Mouse (Mus musculus) liver, embryonic 14.5 days (tissue): ENCODE results near the gene Dlx6. TPM values are rescaled to one million over a fixed set of nuclear protein-coding genes. Genes with fewer than 3 reads are reported as not detected.
A peak's percentile ranks its signal among the peaks of the same experiment; 100 is the strongest.

ENCODE experiments used
- ATAC-seq: fragments of 200-750 bp; cut with Nextera tagmentation; 2 replicates; pipeline ENCODE4 v1.8.0; 2017; ENCODE audit warnings: moderate number of reproducible peaks, mild to moderate bottlenecking, moderate library complexity; ENCODE audit not compliant: insufficient read depth
- DNase-seq, 3 experiments: peaks; one replicate each; pipeline ENCODE4 v3.0.0-alpha.2; 2012 to 2013; ENCODE audit warnings: low read depth in 3 of 3, low spot score in 3 of 3
- H3K27ac ChIP-seq: fragments of 300-500 bp; sonication (generic); 2 replicates; pipeline ENCODE4 v1.5.1; 2014; ENCODE audit warnings: moderate library complexity, mild to moderate bottlenecking, control low read depth, inconsistent platforms
- H3K27me3 ChIP-seq: fragments of 300-500 bp; sonication (generic); 2 replicates; pipeline ENCODE4 v1.6.1; 2014; ENCODE audit warnings: mild to moderate bottlenecking, low read length, moderate library complexity; ENCODE audit not compliant: control insufficient read depth, insufficient read depth
- H3K36me3 ChIP-seq: fragments of 300-500 bp; sonication (generic); replicated peaks from 2 replicates; pipeline ENCODE4 v1.6.1; 2014; ENCODE audit warnings: low read depth; ENCODE audit not compliant: control insufficient read depth, insufficient read depth
- H3K4me1 ChIP-seq, 2 experiments: fragments of 200-500 bp in 1 of 2; fragments of 300-500 bp in 1 of 2; sonication (generic) in 1 of 2; replicated peaks; 2 replicates each; pipeline ENCODE4 v1.6.1; 2012 to 2014; ENCODE audit warnings: antibody characterized with exemption in 1 of 2, inconsistent platforms in 1 of 2, low read length in 1 of 2; ENCODE audit not compliant: control insufficient read depth in 2 of 2, insufficient read depth in 2 of 2
- H3K4me2 ChIP-seq: fragments of 300-500 bp; sonication (generic); 2 replicates; pipeline ENCODE4 v1.6.1; 2014; ENCODE audit warnings: low read depth, mild to moderate bottlenecking, control low read depth, moderate library complexity
- H3K4me3 ChIP-seq, 2 experiments: fragments of 200-500 bp in 1 of 2; fragments of 300-500 bp in 1 of 2; sonication (generic) in 1 of 2; 2 replicates each; pipeline ENCODE4 v1.5.1; 2012 to 2014; ENCODE audit warnings: low read depth in 2 of 2, low read length in 2 of 2, mild to moderate bottlenecking in 2 of 2, control low read depth in 1 of 2, inconsistent platforms in 1 of 2, moderate library complexity in 1 of 2; ENCODE audit not compliant: insufficient read depth in 1 of 2
- H3K9ac ChIP-seq: fragments of 300-500 bp; sonication (generic); replicated peaks from 2 replicates; pipeline ENCODE4 v1.6.1; 2014; ENCODE audit warnings: mild to moderate bottlenecking, control low read depth, moderate library complexity
- H3K9me3 ChIP-seq: fragments of 300-500 bp; sonication (generic); 2 replicates; pipeline ENCODE4 v1.6.1; 2016; ENCODE audit warnings: low read length, mixed read lengths; ENCODE audit not compliant: control insufficient read depth
- CTCF ChIP-seq: IDR thresholded peaks from 2 replicates; pipeline ENCODE4 v1.5.1; 2016; ENCODE audit warnings: antibody characterized with exemption, low read depth, control low read depth
- EP300 ChIP-seq: IDR thresholded peaks from 2 replicates; pipeline ENCODE4 v1.6.1; 2016; ENCODE audit warnings: antibody characterized with exemption, low read depth
- WGBS: fragments of 180-500 bp; shearing (Covaris S2); extraction: QIAGEN DNeasy Blood & Tissue Kit; methylation state at CpG from one replicate; pipeline ENCODE4 v1.1.7; 2014; ENCODE audit not compliant: insufficient replicate concordance; 5-methylcytosine and 5-hydroxymethylcytosine counted together
- polyA plus RNA-seq, 2 experiments: library from polyadenylated mRNA; depleted of rRNA in 1 of 2; stranded (reverse) in 1 of 2; unstranded in 1 of 2; fragments of >200 nt; fragmentation: Nextera tagmentation in 1 of 2; extraction: Ambion mirVana in 1 of 2; gene quantifications; 2 replicates each; pipeline versions ENCODE4 v1.2.1 to v1.2.3; 2012 to 2014

Gene Dlx6
- polyA plus RNA-seq (2012; rRNA removed) (0.01 TPM in 1 of 2 replicates, not detected in the other), polyA plus RNA-seq (2014; fragmentation: Nextera tagmentation; extraction: Ambion mirVana) (not detected in 2 replicates)

- under 1% methylated on average over 48 of the region's 52 CpGs for WGBS
- no peak for DNase-seq
- ATAC-seq: no peak
- Histone ChIP-seq H3K4me3 (peak within 1 kb of the TSS in 1 of 2 experiments; percentile 6; a peak in 1 of 4 replicates), H3K9me3 (no peaks in the 10 kb centered on the region), H3K9ac (no peak within 1 kb of the TSS), H3K4me2 (peak within 1 kb of the TSS; percentile 22; the same call in 1 of the 2 replicates), H3K27ac (no peak within 1 kb of the TSS), H3K36me3 (no peaks in the 10 kb centered on the region), H3K4me1 (no peaks in the 10 kb centered on the region), H3K27me3 (peaks cover 91% of the 10 kb centered on the region)
- TF ChIP-seq EP300: no peak
- TF ChIP-seq CTCF: no peak
These were observed at the start of gene Dlx6 for GRCm38 (mm10) chr6:6863160-6863870. Dlx6 (plus strand) TSS chr6:6863334.

DNA sequence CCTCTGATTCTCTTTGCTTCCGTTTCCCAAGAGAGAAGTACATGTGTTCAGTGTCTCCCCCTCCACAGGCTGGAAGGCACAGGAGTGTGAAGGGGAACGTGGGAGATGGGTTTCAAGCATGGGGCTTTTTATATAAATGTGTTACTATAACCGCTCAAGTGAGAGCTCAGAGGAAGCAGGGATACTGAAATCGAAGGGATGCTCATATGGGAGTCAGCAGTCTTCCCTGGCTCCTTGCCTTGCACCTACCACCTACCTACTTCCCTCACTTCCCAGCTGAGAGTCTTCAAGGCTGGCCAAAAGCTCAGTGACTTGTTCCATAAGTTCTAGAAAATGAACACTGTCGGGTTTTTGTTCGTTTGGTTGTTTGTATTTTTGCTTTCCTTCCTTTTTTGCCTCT lies 46.3 kb upstream of the Dlx6 start:
- Histone ChIP-seq H3K9me3 (no peaks in the 10 kb centered on the region), H3K36me3 (no peaks in the 10 kb centered on the region), H3K4me3 (no peak overlapping the region), H3K4me1 (no peaks in the 10 kb centered on the region), H3K4me2 (no peak overlapping the region), H3K27ac (no peak overlapping the region), H3K9ac (no peak overlapping the region), H3K27me3 (no peaks in the 10 kb centered on the region)
- no peak for TF ChIP-seq CTCF
- no peak for TF ChIP-seq EP300
- no peak for DNase-seq
- ATAC-seq: no peak
- WGBS: 51% methylated on average over 6 of the region's 6 CpGs

GRCm38 (mm10) chr6:6818036-6818788 lies 44.9 kb upstream of the Dlx6 start:
- no peaks in the 10 kb centered on the region for H3K27me3 ChIP-seq
- WGBS: 32% methylated on average over 8 of the region's 9 CpGs
- DNase-seq (no peak), ATAC-seq (no peak)
- H3K9ac ChIP-seq: no peak overlapping the region
- TF ChIP-seq CTCF: no peak
- no peak for TF ChIP-seq EP300
- H3K4me2 ChIP-seq: no peak overlapping the region
- H3K4me1 ChIP-seq: no peaks in the 10 kb centered on the region
- no peak overlapping the region for H3K4me3 ChIP-seq
- H3K36me3 ChIP-seq: no peaks in the 10 kb centered on the region
- no peaks in the 10 kb centered on the region for H3K9me3 ChIP-seq
- no peak overlapping the region for H3K27ac ChIP-seq

GRCm38 (mm10) chr6:6819134-6819533 lies 44.0 kb upstream of the Dlx6 start:
- Histone ChIP-seq H3K27me3 (no peaks in the 10 kb centered on the region), H3K4me1 (no peaks in the 10 kb centered on the region), H3K9me3 (no peaks in the 10 kb centered on the region), H3K27ac (no peak overlapping the region), H3K4me3 (no peak overlapping the region), H3K36me3 (no peaks in the 10 kb centered on the region), H3K4me2 (no peak overlapping the region), H3K9ac (no peak overlapping the region)
- no peak for TF ChIP-seq EP300
- no peak for TF ChIP-seq CTCF
- DNase-seq (no peak), ATAC-seq (no peak)
- 30% methylated on average over 7 of the region's 7 CpGs for WGBS

DNA sequence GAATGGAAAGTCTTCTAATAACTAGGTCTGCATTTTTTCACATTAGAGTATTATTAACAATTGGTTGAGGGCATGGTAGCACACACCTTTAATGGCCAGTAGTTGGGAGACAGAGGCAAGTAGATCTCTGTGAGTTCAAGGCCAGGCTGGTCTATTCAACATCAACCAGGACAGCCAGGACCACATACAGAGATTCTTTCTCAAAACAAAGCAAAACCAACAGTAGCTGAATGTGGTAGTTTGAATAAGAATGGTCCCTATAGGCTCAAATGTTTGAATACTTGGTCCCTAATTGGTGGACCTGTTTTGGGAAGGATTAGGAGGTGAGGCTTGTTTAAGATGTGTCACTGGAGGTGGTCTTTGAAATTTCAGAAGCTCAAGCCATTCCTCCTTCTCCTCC lies 37.8 kb upstream of the Dlx6 start:
- DNase-seq (no peak), ATAC-seq (no peak)
- TF ChIP-seq EP300: no peak
- TF ChIP-seq CTCF: no peak
- H3K9ac ChIP-seq: no peak overlapping the region
- H3K27me3 ChIP-seq: no peaks in the 10 kb centered on the region
- H3K4me3 ChIP-seq: no peak overlapping the region
- no peak overlapping the region for H3K27ac ChIP-seq
- H3K9me3 ChIP-seq: no peaks in the 10 kb centered on the region
- no peaks in the 10 kb centered on the region for H3K36me3 ChIP-seq
- no peak overlapping the region for H3K4me2 ChIP-seq
- H3K4me1 ChIP-seq: no peaks in the 10 kb centered on the region
